Comparison of ENCODE assay signal across 14 mouse cellular contexts in genomic region chr1:88800411-88800810, GRCm38 (mm10).
DNase-seq lines count a peak whose midpoint lies in the region; ATAC-seq lines count a peak whose summit lies in the region.
"Had no signal": no experiment of that assay in that cellular context is flagged by ENCODE, and none has a peak within 500 bp of the region (broad histone marks: within the 10 kb centered on the region; RNA-seq: fewer than 3 reads in every experiment).

No protein-coding gene starts in this region.

- DNase-seq in forebrain, embryonic 10.5 days (ENCODE audit: extremely low spot score, low spot score): no peak
- peak; percentile 28 for DNase-seq in ovary, postnatal 36 days (ENCODE audit: low spot score)
- DNase-seq in ovary, postnatal 14 days (ENCODE audit: low spot score): no peak
- DNase-seq in kidney, postnatal 4 days: peak; percentile 32 to 45
- peak; percentile 52 for DNase-seq in testis, postnatal 10 days (ENCODE audit: low spot score)
- DNase-seq in natural killer cell, adult 2 months (ENCODE audit: low spot score in 2 of 2): no peak
- no peak for DNase-seq in yolk sac, embryonic 10.5 days (ENCODE audit: low spot score)
- DNase-seq: layer of hippocampus, postnatal 36 days; thymus, postnatal 4 days had no signal

- H3K9me3 ChIP-seq in forebrain, embryonic 10.5 days: peaks cover 9% of the 10 kb centered on the region; the same call in 1 of the 2 replicates
- peaks cover 5% of the 10 kb centered on the region; the same call in 1 of the 2 replicates for H3K9me3 ChIP-seq in forebrain, embryonic 13.5 days (replicated peaks)
- H3K9me3 ChIP-seq: limb, embryonic 13.5 days; lung, embryonic 15.5 days had no signal

- H3K4me2 ChIP-seq in forebrain, embryonic 13.5 days: no peak overlapping the region
- H3K4me2 ChIP-seq: heart, embryonic 12.5 days; limb, embryonic 13.5 days; lung, embryonic 15.5 days had no signal

- ATAC-seq in forebrain, embryonic 13.5 days: no peak

- H3K4me1 ChIP-seq in forebrain, embryonic 10.5 days: peaks cover 34% of the 10 kb centered on the region
- H3K4me1 ChIP-seq in forebrain, embryonic 13.5 days: peaks cover 28% of the 10 kb centered on the region
- H3K4me1 ChIP-seq: limb, embryonic 13.5 days had no signal

- no peaks in the 10 kb centered on the region for H3K36me3 ChIP-seq in forebrain, embryonic 10.5 days (replicated peaks)
- H3K36me3 ChIP-seq in forebrain, embryonic 13.5 days (ENCODE audit: poor library complexity, severe bottlenecking): no peaks in the 10 kb centered on the region
- H3K36me3 ChIP-seq: heart, embryonic 12.5 days; limb, embryonic 13.5 days; lung, embryonic 15.5 days had no signal

- no peak overlapping the region for H3K4me3 ChIP-seq in forebrain, embryonic 10.5 days
- H3K4me3 ChIP-seq in forebrain, embryonic 13.5 days: no peak overlapping the region
- H3K4me3 ChIP-seq: erythroblast, embryonic 14.5 days; heart, embryonic 12.5 days; limb, embryonic 13.5 days; lung, embryonic 15.5 days had no signal

- H3K27ac ChIP-seq in forebrain, embryonic 10.5 days: peak overlapping the region; percentile 48
- H3K27ac ChIP-seq in forebrain, embryonic 13.5 days: no peak overlapping the region
- H3K27ac ChIP-seq: limb, embryonic 13.5 days; lung, embryonic 15.5 days had no signal

- no peak overlapping the region for H3K9ac ChIP-seq in forebrain, embryonic 13.5 days
- H3K9ac ChIP-seq: heart, embryonic 12.5 days; limb, embryonic 13.5 days; lung, embryonic 15.5 days had no signal

- peaks cover 15% of the 10 kb centered on the region; the same call in 1 of the 2 replicates for H3K27me3 ChIP-seq in forebrain, embryonic 10.5 days (ENCODE audit: poor library complexity, severe bottlenecking)
- H3K27me3 ChIP-seq in forebrain, embryonic 13.5 days: no peaks in the 10 kb centered on the region
- H3K27me3 ChIP-seq: heart, embryonic 12.5 days; limb, embryonic 13.5 days; lung, embryonic 15.5 days had no signal

- 47% methylated on average over 5 of the region's 5 CpGs for WGBS in forebrain, embryonic 10.5 days
- 44% methylated on average over 5 of the region's 5 CpGs for WGBS in forebrain, embryonic 13.5 days

Comparison
In these comparisons a context has a peak if more than half of its experiments do, and no peak if none do; other contexts are left out.
1. DNase-seq: peak in ovary, postnatal 36 days (single experiment), kidney, postnatal 4 days (2 of 2) and testis, postnatal 10 days (single experiment); none in forebrain, embryonic 10.5 days (single experiment), ovary, postnatal 14 days (single experiment), natural killer cell, adult 2 months (0 of 2) and yolk sac, embryonic 10.5 days (single experiment).